Mouse (Mus musculus) cerebellum, adult 9-10 months (tissue): ENCODE measurements at regions not wholly inside any gene's neighbourhood (a gene's known extent, or its start where the extent isn't known, plus 50 kb on each side); places are given as distances from the start of the nearest gene placed in this dataset.

Experiments
- DNase-seq: peaks from one replicate; pipeline ENCODE4 v3.0.0; 2022

- peak; percentile 27 for DNase-seq
Measured at GRCm38 (mm10) chr13:52154844-52155587, 308.5 kb downstream of the Gadd45g start.

- DNase-seq: no peak
Measured at GRCm38 (mm10) chr13:52155588-52156086, 309.2 kb downstream of the Gadd45g start.

- no peak for DNase-seq
Measured at GRCm38 (mm10) chr13:52162676-52163075, 316.2 kb downstream of the Gadd45g start.

DNA sequence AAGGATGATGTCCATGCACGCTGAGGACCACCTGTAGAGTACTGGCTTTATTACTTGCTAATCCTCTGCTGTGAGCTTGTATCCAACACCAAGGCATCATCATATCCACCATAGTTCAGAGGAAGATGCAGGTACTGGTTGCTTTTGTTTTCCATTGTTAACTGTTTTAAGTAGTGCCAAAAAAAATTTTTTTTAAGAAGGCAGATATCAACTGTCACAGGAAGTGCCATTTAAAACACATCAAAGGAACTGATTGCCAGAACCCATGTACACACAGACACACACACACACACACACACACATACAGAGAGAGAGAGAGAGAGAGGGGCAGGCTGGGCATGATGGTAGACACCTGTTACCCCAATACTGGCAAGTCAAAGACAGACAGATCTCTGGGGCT, 319.1 kb downstream of the Gadd45g start:
- no peak for DNase-seq

DNA sequence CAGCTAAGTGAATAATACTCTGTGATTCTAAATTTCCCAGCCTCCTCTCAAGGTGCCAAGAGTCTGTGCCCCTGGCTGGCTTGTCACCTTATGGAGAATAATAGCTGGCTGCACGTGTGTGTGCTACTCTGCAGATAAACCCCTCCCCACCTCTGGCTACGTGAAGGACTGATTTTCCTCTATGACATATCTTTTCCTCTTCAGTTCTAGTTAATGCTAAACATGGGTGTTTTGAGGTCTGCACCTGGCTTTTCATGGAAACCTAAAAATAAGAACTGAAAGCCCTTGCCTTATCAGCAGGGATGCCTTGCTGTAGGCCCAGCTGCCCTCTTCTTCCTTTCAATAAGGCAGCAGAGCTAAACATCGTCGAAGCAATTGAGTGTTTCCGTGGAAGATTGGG, 321.5 kb downstream of the Gadd45g start:
- DNase-seq: no peak

DNA sequence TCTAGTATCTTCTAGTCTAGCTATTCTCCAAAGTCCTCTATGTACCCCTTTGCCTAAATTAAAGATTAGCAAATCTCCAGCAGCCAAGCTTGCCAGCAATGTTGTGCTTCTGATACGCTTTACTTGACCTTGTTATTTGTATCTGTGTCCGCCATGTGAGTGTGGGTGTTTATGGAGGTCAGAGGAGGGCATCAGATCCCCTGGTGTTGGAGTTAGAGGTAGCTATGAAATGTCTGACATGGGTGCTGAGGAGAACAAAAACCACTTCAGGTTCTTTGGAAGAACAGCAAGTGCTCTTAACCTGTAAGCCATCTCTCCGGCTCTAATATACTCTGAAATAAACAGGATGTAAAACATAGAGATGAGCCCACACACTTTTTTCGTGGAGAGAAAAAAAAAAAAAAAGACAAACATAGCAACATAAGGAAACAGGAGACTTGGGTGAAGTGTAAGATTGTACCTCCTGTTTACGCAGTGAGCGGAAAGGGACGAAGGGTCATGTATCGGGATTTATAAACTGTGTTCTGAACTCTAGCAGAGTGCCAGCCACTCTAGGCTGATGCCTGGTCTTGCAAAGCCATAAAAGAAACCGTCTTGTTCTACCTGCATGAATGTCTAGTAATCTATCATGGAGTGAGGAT, 326.3 kb downstream of the Gadd45g start:
- DNase-seq: no peak

DNA sequence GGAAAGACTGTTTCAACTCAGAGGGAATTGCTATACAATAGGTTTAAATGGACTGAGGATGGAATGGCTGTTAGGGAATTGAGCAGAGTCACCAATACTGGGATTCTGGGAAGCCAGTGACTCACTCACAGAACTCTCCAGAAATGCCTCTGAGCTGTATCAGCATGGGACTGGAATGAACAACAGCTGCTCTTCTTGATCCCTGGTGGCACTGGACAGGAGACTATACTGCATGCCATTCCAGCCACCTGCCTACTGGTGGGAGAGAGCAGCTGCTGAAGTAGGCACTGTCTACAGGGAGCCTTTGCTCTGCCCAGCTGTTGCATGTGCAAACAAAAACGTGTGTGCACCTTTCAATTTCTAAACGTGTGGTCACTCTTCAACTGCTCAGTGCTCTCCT, 329.2 kb downstream of the Gadd45g start:
- DNase-seq: no peak

DNA sequence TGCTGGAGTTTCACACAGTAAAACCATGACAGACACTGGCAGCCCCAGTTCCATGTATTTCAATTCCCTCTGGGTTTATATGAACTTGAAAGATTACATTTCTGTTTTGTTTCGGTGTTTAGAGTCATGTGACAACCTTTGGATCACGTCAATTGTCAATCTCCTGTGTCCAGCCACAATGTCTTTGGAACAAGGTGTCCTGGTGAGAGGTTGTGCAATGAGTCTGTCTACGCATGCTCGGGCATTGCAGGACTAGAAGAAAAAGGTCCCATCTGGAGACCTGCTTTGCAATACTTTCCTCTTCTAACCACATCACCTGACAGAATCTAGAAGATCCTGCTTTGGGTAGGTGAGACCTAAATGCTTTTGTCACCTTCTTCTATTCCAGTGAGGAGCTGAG, 333.5 kb downstream of the Gadd45g start:
- no peak for DNase-seq

DNA sequence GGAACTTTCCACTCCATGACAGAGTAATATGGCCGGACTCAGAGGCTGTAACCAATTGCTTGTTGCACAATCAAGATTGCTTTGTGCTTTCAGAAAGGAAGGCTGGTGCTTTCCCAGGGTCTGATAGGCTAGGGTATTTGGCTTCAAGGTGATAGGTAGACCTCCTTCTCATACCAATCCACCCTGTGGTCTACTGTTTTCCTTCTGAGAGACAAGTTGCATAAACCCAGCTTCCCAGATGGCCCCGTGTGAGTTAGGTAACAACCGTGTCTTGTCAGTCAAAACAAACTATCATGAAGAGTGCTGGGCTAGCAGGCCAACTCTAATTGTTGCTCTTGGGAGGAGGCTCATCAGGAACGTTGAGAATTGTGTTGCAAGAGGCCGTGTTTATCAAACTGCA, 337.2 kb downstream of the Gadd45g start:
- DNase-seq: no peak

GRCm38 (mm10) chr13:52185574-52185973, 339.1 kb downstream of the Gadd45g start:
- DNase-seq: no peak

- DNase-seq: peak; percentile 3
Measured at GRCm38 (mm10) chr13:52187841-52188604, 341.5 kb downstream of the Gadd45g start.

GRCm38 (mm10) chr13:52188605-52189003, 342.1 kb downstream of the Gadd45g start:
- DNase-seq: no peak

DNA sequence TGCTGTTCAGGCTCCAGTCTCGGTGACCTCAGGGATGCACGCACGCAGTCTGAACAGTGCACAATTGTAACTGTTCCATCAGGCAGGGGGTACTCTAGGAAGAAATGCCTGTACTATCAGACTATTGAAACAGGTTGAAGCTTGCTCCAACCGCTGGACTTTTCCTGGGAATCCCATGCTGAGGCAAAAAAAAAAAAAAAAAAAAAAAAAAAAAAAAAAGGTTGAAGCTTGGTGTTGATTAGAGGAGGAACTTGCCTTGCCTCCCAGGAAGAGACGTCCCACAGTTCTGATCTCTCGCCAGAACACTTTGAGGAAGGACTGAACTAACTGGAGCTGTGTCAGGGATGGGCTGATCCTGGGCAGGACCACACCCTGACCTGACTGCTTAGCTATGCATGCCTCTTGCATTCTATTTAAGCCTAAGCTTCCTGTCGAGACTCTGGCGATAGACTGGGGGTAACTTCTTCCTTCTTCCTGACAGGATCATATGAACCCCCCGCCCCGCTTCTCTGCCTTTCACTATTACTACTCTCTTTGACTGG, 341.6 kb downstream of the Diras2 start:
- DNase-seq: no peak

GRCm38 (mm10) chr13:52190256-52190655, 340.8 kb downstream of the Diras2 start:
- DNase-seq: no peak

DNA sequence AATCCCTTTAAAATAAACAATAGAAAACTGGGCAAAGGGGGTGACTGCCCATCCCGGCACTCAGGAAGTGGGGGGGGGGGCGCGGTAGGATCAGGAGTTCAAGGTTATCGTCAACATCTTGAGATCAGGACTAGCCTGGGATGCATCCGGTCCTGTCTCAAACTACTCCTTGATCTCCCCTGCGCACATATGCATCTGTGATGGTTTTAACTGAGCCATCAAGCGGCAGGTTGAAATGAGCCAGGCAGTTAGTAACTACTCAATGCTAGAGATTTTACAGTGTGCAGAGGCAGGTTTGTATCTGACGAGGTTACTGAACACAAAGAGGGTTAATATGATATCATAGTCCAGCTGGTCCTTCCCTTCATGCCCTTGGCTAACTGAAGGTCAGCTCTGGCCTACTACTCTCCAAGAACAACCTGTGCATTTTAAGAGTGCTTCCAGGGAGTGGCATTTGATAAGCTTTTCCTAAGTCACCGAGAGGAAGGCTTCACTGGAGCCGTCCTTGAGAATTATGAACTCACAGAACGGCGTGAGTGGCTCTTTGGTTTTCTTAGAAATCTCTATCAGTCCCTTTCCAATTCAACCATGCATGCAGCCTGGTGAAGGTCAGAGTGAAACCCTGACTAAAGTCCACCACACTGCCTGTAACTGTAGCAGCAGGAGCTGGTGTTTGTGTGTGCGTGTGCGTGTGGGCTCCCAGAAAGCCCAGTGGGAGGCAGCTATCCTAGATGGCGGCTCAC, 340.1 kb downstream of the Diras2 start:
- DNase-seq: no peak

DNA sequence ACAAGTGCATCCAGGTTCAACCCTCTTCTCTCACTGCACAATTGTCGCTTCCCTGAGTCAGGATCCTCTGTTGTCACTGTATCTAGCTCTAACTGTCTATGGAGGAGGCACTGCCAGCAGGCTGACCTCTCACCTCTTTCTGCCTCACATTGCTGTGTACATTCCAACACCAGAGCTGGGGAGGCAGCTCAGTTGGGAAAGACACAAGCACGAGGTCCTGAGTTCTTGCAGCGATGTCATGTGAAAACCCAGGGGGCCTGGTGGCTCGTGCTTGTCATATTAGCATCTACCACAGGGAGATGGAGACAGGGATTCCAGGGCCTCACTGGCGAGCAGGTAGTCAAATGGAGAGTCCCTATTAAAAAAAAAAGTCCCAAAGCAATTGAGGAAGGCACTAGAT, 334.2 kb downstream of the Diras2 start:
- DNase-seq: no peak

GRCm38 (mm10) chr13:52198649-52199348, 332.3 kb downstream of the Diras2 start:
- DNase-seq: no peak

DNA sequence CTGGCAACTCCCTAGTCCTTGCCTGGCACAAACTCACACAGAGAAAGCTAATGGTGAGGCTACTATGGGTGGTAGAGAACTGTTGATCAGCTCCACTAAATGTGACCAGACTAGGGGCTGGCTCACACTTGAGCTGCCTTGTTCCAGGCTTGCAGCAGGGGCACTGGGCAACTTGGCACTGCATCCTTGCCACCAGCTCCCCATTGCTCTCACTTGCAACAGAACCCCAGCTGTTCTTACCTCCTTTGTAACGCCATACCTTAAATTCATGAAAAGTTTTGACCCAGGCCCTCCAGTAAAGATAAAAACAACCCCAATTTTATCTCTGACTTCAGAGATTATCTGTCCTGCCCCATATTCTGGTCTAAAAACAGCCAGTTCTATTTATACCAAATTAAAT, 328.7 kb downstream of the Diras2 start:
- no peak for DNase-seq

DNA sequence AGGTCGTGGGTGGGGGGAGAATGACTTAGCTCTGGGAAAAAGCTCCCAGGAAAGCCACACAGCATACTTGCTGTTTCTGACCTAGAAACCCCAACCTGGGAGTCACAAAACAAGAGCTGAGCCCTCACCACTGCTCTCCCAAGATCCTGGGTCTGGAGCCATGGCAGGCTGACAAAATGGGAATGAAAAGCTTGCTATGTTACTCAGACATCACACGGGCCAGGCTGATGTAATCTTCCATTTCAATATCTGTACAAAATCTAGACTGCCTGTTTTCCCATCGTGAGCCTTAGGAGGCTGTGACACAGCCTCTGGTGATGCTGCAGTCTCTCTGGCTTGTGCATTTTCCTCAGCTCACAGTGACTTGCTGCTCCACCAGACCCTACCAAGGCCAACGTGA, 325.1 kb downstream of the Diras2 start:
- DNase-seq: no peak

- no peak for DNase-seq
Measured at GRCm38 (mm10) chr13:52216343-52216742, 314.7 kb downstream of the Diras2 start.

DNA sequence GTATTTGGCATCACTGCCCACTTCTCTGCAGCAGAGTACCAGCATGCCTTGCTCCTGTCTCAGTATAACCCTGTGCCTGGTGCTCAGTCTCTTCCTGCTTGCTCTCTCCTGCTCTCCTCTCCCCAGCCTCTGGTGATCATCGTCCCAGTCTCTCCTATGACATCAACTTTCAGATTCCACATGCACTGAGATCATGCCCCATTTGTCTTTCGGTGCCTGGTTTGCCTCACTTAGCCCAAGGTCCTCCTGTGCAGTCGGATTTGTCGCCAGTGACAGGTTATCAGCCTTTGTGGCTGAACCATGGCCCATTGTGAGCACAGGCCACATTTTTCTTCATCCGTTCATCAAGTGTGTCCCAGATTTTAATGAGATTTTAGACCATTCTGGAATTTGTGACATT, 314.0 kb downstream of the Diras2 start:
- DNase-seq: no peak

DNA sequence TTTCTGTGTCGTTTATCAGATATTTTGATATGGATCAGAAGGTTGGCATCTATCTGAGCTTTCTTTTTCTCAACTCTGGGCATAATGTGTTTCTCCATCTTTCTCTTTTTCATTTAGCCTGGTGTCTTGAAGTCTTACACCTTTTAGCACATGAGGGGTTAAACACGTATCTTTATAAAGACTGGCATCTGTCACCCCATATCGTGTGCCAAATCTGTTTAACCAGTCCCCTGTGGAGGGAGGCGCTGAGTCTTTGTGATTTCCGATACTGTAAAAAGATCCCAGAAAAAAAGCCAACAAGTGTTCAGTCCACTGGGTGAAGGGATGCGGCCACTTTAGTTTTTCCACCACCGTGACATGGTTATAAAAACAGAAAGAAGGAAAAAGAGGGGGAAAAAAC, 313.3 kb downstream of the Diras2 start:
- no peak for DNase-seq
